Mouse (Mus musculus) thymus, postnatal 25 days (tissue): ENCODE results near the gene Dag1.

ENCODE experiments used
- DNase-seq: peaks from one replicate; pipeline ENCODE4 v3.0.0; 2022

Gene Dag1

DNA sequence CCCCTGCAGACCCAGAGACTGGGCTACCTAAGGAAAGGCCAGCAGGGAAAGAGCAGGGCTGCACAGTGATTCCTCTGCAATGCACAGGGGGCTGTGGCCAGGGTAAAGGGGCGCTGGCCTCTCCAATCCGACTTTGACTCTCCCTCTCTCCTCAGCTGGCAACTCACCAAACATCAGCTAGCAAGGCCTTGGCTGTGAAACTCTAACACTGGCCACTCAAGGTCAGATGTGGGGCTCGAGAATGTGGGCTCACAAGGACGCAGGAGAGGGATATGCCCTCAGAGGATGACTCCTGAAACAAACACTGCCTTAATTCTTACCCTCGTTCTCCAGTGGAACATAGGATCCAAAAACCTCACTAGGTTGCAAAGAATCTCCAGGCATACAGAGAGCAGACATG lies 85.4 kb downstream of the Dag1 start:
- no peak for DNase-seq

DNA sequence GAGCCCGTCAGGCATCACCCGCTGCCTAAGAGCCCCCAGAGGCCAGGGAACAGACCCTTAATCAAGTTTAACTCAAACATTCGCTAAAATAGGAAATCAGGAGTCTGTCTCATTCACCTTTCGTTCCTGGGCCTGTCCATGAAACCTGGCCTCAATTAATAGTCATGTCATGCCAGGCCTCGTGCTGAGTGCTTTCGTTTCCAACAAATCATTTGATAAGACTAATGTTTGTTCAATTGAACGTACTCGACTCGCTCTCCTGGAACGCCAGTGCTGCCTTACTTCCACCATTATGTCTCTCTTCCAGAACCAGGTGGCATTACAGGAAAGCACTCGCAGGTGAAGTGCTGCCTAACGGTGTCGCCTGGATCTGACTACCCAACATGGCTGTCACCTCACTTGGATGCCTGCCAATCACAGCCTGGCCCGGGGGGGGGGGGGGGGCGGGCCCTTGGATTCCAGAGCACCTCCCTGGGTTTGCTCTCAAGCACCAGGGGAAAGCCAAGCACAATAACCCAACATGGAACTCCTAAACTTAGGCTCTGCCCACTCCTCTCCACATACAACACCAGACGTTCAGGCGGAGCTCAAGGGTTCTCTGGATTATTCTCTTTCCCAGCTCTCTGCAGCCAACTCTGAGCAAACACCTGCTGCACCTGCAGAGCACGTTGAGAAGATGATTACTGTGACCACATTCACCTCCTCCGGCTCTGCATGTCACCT lies 88.5 kb downstream of the Dag1 start:
- DNase-seq = no peak

DNA sequence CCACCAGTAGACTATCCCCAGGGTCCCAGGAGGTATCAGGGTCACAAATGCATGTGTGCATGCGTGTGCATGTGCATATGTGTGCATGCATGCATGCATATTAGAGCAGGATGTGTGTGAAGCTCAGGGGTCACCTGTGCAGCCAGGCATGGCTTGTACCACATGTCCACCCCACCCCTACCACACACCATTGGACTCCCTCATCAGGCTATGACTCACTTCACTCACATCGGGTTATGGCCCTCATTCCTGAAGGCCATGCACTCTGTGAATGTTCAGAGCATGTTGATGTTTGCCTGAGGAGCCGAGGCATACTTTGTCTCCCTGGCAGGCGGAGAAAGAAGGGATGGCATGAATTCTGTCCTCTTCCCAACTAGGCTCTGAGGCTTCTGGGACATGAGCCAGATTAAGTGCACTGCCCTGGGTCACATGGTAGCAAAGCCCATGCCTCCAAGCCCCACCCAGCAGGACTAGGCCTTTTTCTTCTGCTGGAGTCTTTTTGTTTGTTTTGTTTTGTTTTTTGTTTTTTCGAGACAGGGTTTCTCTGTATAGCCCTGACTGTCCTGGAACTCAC lies 90.9 kb downstream of the Dag1 start:
- no peak for DNase-seq

DNA sequence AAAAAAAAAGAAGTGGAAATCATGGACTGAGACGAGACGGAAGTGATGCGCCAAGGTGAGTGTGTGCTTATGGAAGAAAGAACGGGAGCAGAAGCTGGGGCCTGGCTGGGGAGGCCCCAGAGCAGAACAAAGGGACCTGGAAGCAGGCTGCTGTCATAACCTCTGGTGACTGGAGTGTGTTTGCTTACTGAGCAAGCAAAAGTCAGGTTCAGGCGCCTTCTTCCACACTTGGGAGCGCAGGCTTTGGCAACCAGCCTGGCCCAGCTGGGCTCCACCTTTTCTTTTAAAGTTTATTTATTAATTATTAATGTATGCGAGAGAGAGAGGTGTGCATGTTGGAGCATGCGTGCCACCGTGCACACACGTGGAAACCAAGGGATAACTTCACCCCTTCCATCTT lies 94.0 kb downstream of the Dag1 start:
- no peak for DNase-seq

DNA sequence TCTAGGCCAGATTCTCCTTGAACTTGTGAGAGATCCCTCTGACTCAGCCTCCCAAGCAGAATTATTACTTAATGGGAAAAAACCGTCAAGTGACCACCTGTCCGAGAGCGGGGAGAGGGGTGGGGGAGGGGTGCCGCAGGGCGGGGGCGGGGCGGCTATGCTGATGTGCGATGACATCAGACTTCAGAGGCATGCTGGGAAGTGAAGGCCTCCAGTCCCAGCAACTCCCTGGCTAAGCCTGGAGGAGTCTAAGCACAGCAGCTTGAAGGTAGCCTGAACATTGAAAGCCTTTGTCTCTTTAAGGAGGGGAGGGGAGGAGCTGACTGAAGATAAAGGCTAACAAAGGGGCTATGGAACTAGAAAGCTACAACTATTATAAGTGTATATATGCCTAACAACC lies 98.6 kb downstream of the Dag1 start:
- DNase-seq = no peak

DNA sequence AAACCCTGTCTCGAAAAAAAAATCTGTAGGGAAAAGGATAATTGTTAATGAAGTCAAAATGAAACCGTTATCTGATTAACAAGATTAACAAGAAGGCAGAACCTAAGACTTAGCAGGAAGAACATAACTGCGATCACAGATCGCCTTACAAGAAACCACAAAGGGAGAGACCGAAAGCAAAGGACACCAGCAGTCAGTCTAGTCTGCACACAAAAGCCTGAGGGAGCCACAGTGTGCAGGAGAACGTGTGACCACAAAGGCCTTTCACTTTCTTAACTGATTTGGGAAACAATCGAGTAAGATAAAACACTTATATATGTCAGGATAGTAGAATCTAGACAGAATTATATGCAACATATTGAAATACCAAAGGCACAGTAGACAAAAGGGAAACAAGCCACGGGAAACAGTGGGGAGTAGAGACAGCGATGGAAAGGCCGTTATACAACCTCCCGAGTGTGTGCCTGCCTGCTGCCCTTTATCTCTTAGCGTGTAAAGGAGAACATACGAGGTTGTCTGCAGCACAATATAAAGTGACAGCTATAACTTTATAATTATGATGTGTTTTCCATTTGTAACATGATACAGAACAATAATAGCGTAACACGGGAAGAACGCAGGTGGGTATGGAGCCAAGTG lies 100.0 kb downstream of the Dag1 start:
- no peak for DNase-seq

DNA sequence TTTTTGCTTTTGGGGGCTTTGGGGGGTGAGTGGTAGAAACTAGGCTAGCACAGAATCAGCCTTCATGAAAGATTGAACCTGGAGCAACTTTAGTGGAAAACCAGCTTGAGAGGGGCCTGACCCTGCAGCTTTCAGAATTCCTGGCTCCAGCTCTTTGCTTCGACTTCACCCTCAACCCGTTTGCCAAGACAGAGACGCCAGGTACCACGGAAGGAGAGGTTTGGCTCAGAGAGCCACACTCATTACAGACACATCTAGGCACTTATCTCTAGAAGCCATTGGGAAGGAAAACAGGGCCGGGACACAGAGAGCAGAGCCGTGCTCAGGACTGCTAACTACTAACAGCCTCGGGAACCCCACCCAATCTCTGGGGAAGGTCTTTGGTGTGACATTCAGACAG lies 105.9 kb downstream of the Dag1 start:
- DNase-seq = no peak

DNA sequence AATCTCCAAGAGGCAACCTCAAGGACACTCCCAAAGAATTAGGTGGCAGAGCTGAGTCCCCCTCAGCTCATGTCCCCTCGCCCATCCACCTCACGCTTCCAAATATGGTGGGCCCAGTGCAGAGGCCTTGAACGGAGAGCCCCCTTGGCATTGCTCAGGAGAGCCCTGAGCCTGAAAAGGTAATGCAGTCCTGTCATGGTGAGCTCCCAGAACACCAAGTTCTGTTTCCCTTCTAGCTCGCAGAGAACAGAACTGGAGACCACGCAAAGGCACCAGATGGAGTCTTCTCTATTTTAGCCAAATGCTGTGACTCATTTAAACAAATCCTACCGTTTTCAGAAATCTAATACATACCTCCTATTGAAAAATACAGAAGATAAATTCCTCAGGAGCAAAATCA lies 106.3 kb downstream of the Dag1 start:
- DNase-seq = no peak

DNA sequence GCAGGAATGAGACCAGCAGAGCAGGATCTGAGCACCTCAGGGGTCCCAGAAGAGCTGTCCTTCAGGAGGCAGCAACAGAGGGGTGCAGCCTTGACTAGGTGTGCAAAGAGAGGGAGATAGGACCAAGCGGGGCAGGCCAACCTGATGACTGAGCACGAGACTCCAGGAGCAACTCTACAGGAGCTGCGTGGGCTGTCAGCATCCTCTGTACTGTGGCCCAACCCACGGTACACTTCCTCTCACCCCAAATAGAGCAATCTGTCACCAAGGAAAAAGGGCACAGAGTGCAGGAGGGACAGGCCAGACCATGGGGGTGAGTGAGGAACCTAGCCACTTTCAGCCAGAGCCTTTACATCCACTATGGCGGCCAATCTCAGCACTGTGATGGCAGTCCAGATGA lies 107.0 kb downstream of the Dag1 start:
- no peak for DNase-seq

DNA sequence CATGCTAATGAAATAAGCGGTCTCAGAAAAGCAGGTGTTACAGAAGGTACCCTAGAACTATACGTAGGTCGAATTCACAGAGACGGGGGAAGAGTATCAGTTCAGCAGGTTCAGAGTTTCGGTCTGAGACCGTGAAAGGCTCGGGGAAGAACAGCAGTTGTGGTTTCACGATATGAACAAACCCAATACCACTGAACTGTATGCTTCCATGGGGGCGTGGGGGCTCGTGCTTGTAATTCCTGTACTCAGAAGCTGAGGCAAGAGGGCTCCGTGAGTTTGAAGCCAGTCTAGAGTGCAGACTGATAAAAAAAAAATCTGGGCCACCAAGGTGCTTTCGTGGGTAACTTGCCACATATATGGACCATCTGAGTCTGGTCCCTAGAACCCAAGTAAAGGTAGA lies 108.9 kb downstream of the Dag1 start:
- DNase-seq = no peak
